ENCODE assay signal across 9 mouse cellular contexts in the genomic region with DNA sequence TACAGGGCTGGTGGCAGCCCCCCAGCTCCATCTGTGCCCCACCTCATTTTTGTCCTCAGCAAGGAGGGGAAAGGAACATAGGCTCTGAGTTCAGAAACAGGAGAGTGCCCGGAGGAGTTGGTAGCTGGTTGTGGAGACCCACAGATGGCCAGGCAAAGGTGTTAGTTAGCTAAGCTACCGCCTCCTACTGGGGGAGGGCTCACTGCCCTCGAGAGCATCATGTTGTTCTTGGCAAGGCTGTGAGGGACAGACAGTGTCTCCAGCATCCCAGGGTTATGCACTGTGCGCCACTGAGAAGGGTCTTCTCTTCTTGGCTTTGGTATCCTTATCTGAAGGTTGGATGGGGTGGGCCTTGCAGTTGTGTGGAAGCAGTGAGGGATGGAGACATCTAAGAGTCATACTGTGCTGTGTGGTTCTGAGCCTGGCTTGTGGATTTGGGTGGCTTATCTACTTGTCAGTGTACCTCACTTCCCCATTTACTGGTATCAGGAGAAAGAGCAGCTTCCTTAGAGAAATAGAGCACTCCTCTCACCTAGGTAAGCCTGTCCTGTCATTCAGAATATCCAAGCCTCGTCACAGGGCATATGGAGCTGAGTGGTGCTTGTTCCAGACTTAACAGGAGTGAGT.
DNase-seq lines count a peak whose midpoint lies in the region; ATAC-seq and TF ChIP-seq lines count a peak whose summit lies in the region.
"Had no signal": no experiment of that assay in that cellular context is flagged by ENCODE, and none has a peak within 500 bp of the region (broad histone marks: within the 10 kb centered on the region; RNA-seq: fewer than 3 reads in every experiment).

No protein-coding gene starts in this region.

- peak overlapping the region; percentile 94; the same call in 1 of the 2 replicates for H3K27ac ChIP-seq in forebrain, embryonic 10.5 days
- no peak overlapping the region for H3K27ac ChIP-seq in forebrain, embryonic 15.5 days (replicated peaks)
- peak overlapping the region; percentile 15; the same call in 1 of the 2 replicates for H3K27ac ChIP-seq in liver, adult 2 months (replicated peaks; ENCODE audit: insufficient read depth, low read depth, low read length)
- H3K27ac ChIP-seq in embryonic facial prominence, embryonic 15.5 days (replicated peaks): no peak overlapping the region
- no peak overlapping the region for H3K27ac ChIP-seq in neural tube, embryonic 12.5 days
- H3K27ac ChIP-seq: liver, embryonic 13.5 days had no signal

- H3K4me3 ChIP-seq in forebrain, embryonic 10.5 days: 0 out of 2 replicates have a peak overlapping the region, but pooled peaks have one; percentile 81
- H3K4me3 ChIP-seq in forebrain, embryonic 15.5 days: no peak overlapping the region
- no peak overlapping the region for H3K4me3 ChIP-seq in liver, adult 2 months (ENCODE audit: insufficient read depth, low read depth, low read length)
- H3K4me3 ChIP-seq in embryonic facial prominence, embryonic 15.5 days (replicated peaks): peak overlapping the region; percentile 76; the same call in 1 of the 2 replicates
- no peak overlapping the region for H3K4me3 ChIP-seq in neural tube, embryonic 12.5 days
- H3K4me3 ChIP-seq: liver, embryonic 13.5 days had no signal

- H3K9ac ChIP-seq in forebrain, embryonic 15.5 days (replicated peaks): no peak overlapping the region
- H3K9ac ChIP-seq in liver, adult 2 months (ENCODE audit: low read depth, low read length): no peak overlapping the region
- H3K9ac ChIP-seq in embryonic facial prominence, embryonic 15.5 days: no peak overlapping the region
- no peak overlapping the region for H3K9ac ChIP-seq in neural tube, embryonic 12.5 days
- H3K9ac ChIP-seq: liver, embryonic 13.5 days had no signal

- TF ChIP-seq CTCF in liver, adult 2 months (IDR thresholded peaks at IDR 0.05; ENCODE audit: low read depth, low read length): no peak

- H3K9me3 ChIP-seq in forebrain, embryonic 10.5 days: no peaks in the 10 kb centered on the region
- no peaks in the 10 kb centered on the region for H3K9me3 ChIP-seq in forebrain, embryonic 15.5 days
- no peaks in the 10 kb centered on the region for H3K9me3 ChIP-seq in embryonic facial prominence, embryonic 15.5 days (replicated peaks)
- no peaks in the 10 kb centered on the region for H3K9me3 ChIP-seq in neural tube, embryonic 12.5 days
- H3K9me3 ChIP-seq: liver, embryonic 13.5 days had no signal

- no peak for TF ChIP-seq POLR2A in liver, adult 2 months (IDR thresholded peaks at IDR 0.05; ENCODE audit: extremely low read depth, insufficient read depth, low read length)

- WGBS in forebrain, embryonic 10.5 days: 73% methylated on average over 5 of the region's 5 CpGs
- 58% methylated on average over 5 of the region's 5 CpGs for WGBS in forebrain, embryonic 15.5 days
- 71% methylated on average over 5 of the region's 5 CpGs for WGBS in liver, adult 2 months
- WGBS in embryonic facial prominence, embryonic 15.5 days: 57% methylated on average over 5 of the region's 5 CpGs
- 66% methylated on average over 5 of the region's 5 CpGs for WGBS in neural tube, embryonic 12.5 days

- H3K27me3 ChIP-seq in forebrain, embryonic 10.5 days (ENCODE audit: poor library complexity, severe bottlenecking): no peaks in the 10 kb centered on the region; the same call in 1 of the 2 replicates
- no peaks in the 10 kb centered on the region for H3K27me3 ChIP-seq in forebrain, embryonic 15.5 days
- H3K27me3 ChIP-seq in liver, adult 2 months (ENCODE audit: control insufficient read depth, insufficient read depth, low read length): no peaks in the 10 kb centered on the region
- no peaks in the 10 kb centered on the region for H3K27me3 ChIP-seq in embryonic facial prominence, embryonic 15.5 days
- no peaks in the 10 kb centered on the region for H3K27me3 ChIP-seq in neural tube, embryonic 12.5 days (replicated peaks)

- ATAC-seq in forebrain, embryonic 15.5 days (replicated peaks): no peak
- ATAC-seq in embryonic facial prominence, embryonic 15.5 days (ENCODE audit: insufficient number of reproducible peaks, low FRiP score, low TSS enrichment, low read depth): no peak
- no peak for ATAC-seq in neural tube, embryonic 12.5 days (ENCODE audit: low FRiP score, low read depth)
- ATAC-seq in erythroid progenitor cell, adult 5-6 weeks (replicated peaks; ENCODE audit: low FRiP score, poor library complexity, severe bottlenecking): no peak

- no peak for DNase-seq in forebrain, embryonic 10.5 days (ENCODE audit: extremely low spot score, low spot score)
- no peak for DNase-seq in liver, adult 2 months (ENCODE audit: extremely low read depth, low read depth, low spot score)
- DNase-seq in liver: no peak
- DNase-seq in layer of hippocampus, adult 9-10 months (ENCODE audit: low spot score): no peak
- DNase-seq: liver, embryonic 13.5 days had no signal

- H3K79me2 ChIP-seq in liver, adult 2 months (ENCODE audit: control insufficient read depth, insufficient read depth, low read length): peaks cover 6% of the 10 kb centered on the region

- peaks cover 89% of the 10 kb centered on the region for H3K4me1 ChIP-seq in forebrain, embryonic 10.5 days
- peaks cover 80% of the 10 kb centered on the region for H3K4me1 ChIP-seq in forebrain, embryonic 15.5 days
- 0 out of 2 replicates have a peak, but pooled peaks cover 2% of the 10 kb centered on the region for H3K4me1 ChIP-seq in liver, adult 2 months (ENCODE audit: control insufficient read depth, insufficient read depth, low read length)
- H3K4me1 ChIP-seq in embryonic facial prominence, embryonic 15.5 days: peaks cover 86% of the 10 kb centered on the region
- H3K4me1 ChIP-seq in neural tube, embryonic 12.5 days: peaks cover 68% of the 10 kb centered on the region

- peaks cover 9% of the 10 kb centered on the region for H3K36me3 ChIP-seq in forebrain, embryonic 10.5 days (replicated peaks)
- H3K36me3 ChIP-seq in forebrain, embryonic 15.5 days: no peaks in the 10 kb centered on the region
- H3K36me3 ChIP-seq in liver, adult 2 months (ENCODE audit: control insufficient read depth, insufficient read depth, low read length): no peaks in the 10 kb centered on the region
- H3K36me3 ChIP-seq in embryonic facial prominence, embryonic 15.5 days: no peaks in the 10 kb centered on the region
- H3K36me3 ChIP-seq in neural tube, embryonic 12.5 days: no peaks in the 10 kb centered on the region
- H3K36me3 ChIP-seq: liver, embryonic 13.5 days had no signal

- H3K4me2 ChIP-seq in forebrain, embryonic 15.5 days (replicated peaks): no peak overlapping the region
- peak overlapping the region; percentile 79 for H3K4me2 ChIP-seq in embryonic facial prominence, embryonic 15.5 days (replicated peaks)
- peak overlapping the region; percentile 87 for H3K4me2 ChIP-seq in neural tube, embryonic 12.5 days (replicated peaks)

Comparison
In these comparisons a context has a peak if more than half of its experiments do, and no peak if none do; other contexts are left out.
1. H3K27ac ChIP-seq: peak in forebrain, embryonic 10.5 days (single experiment) and liver, adult 2 months (single experiment); none in forebrain, embryonic 15.5 days (single experiment), embryonic facial prominence, embryonic 15.5 days (single experiment) and neural tube, embryonic 12.5 days (single experiment).
2. H3K4me3 ChIP-seq: peak in forebrain, embryonic 10.5 days (single experiment) and embryonic facial prominence, embryonic 15.5 days (single experiment); none in forebrain, embryonic 15.5 days (single experiment), liver, adult 2 months (single experiment) and neural tube, embryonic 12.5 days (single experiment).